Mouse (Mus musculus) monocyte, adult 59 days (primary cell): Measurements from ENCODE around the gene Plpp2. TPM values are rescaled to one million over a fixed set of nuclear protein-coding genes. Genes with fewer than 3 reads are reported as not detected.

ENCODE experiments used
- total RNA-seq, 2 experiments: library from RNA; stranded (reverse); gene quantifications; one replicate each; pipeline ENCODE4 v1.2.4; 2023

Plpp2 gene
- total RNA-seq = 10 to 100 TPM; 11.0 to 14.6 TPM

DNA sequence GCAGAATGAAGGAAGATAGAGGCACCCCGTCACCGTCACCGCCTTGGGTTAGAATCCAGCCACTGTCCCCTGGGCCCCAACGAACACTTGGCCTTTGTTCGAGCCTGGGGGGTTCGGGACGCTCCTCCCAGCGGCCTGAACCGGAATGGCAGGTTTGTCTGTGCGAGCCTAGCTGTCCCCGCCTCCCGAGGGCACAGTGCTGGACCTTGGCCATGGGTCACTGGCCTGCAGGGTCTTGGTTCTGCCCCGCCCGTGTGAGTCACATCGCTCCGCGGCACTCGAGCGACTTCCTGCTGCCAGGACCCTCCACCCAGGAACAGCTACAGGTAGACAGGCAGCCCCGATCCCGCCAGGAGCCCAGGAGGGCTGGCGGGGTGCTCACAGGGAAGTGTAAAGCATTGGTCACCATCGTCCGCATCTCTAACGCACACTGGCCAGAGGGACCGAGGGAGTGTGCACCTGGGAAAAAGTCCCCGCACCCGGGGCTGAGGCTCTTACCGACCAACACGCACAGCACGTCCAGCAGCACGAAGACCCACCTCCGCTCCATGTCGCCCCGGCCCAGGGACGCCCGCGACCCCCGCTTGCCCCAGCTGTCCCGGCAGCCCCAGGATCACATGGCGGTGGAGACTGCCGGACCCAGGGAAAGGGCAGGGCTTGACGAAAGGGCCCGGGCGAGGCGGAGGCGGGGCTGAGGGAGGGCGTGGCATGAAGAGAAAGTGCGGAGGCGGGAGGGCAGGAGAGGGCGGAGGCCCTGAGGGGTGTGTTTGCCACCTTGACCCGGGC is at the start of gene Plpp2:
TSS of gene Plpp2 (minus strand) at position 671 of the 786 bp plus-strand sequence.

DNA sequence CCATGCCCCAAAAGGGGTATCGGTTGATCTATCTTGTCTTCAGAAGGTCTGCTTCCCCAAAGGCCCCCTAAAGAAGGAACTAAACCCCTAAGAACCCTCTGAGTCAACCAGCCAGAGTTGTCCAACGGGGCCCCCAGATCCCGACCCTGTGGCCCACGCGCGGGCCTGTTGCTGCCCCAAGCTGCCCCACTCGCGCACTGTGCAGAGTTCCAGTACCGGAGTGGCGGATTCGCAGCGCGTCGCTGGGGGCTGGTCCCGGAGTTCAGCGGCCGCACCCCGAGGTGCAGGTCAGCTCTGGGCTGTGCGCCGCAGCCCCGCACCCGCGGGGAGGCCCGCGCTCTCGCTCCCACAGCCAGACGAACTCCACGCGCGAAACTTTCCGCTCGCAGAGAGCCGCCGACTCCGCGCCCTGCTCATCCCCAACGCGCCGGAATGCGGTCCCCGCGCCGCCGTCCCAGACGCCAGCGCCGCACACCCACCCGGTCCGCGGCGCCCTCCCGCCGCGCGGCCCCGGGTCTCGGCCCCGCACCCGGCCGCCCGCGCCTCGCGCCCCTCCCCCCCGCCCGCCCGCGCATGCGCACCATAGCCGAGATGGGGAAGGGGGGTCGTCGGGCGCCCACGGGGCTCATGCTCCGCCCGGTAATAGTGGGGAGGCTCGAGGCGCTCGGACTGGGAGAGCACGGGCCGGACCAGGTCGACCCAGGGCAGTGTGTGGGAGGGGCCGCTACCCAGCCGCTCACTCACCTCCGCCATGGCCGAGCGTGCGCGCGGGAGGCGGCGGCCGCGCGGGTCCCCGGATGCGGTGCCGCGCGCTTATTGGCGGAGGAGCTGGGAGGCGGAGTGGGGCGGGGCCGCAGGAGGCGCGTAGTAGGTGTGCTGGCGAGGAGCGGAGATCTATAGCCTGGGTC is 21.0 kb upstream of the Plpp2 start, which contains the start of gene Mier2:
TSS of gene Mier2 (minus strand) at position 870 of the 908 bp plus-strand sequence.

Other genes starting within 250 kb of the Plpp2 start
- not detected for gene Vmn2r82, start 177.3 kb downstream of the Plpp2 start, total RNA-seq
- not detected for gene Vmn2r83, start 65.1 kb downstream of the Plpp2 start, total RNA-seq
- 10 to 100 TPM; 22.1 to 22.8 TPM for gene Mier2, start 21.4 kb upstream of the Plpp2 start, total RNA-seq
- not detected for gene Theg, start 53.5 kb upstream of the Plpp2 start, total RNA-seq
- not detected for gene C2cd4c, start 80.2 kb upstream of the Plpp2 start, total RNA-seq
- not detected for gene Shc2, start 104.1 kb upstream of the Plpp2 start, total RNA-seq
- not detected for gene Odf3l2, start 111.9 kb upstream of the Plpp2 start, total RNA-seq
- not detected for gene Madcam1, start 130.8 kb upstream of the Plpp2 start, total RNA-seq
- 10 to 100 TPM; 29.6 to 35.8 TPM for gene Tpgs1, start 135.6 kb upstream of the Plpp2 start, total RNA-seq
- 10 to 100 TPM; 64.7 to 68.6 TPM for gene Cdc34, start 148.4 kb upstream of the Plpp2 start, total RNA-seq
- 1 to 10 TPM; 2.3 to 2.7 TPM for gene Gzmm, start 155.2 kb upstream of the Plpp2 start, total RNA-seq
- gene Bsg, start 170.7 kb upstream of the Plpp2 start, total RNA-seq = 100 to 1,000 TPM; 153 to 156 TPM
- gene Hcn2, start 182.8 kb upstream of the Plpp2 start, total RNA-seq = under 1 TPM in 1 of 2 experiments, not detected in 1; 0.16 TPM
- gene Polrmt, start 212.8 kb upstream of the Plpp2 start, total RNA-seq = 10 to 100 TPM; 29.0 to 32.2 TPM
- not detected for gene Fgf22, start 221.3 kb upstream of the Plpp2 start, total RNA-seq
- gene Rnf126, start 233.2 kb upstream of the Plpp2 start, total RNA-seq = 10 to 100 TPM; 42.3 to 43.1 TPM
- gene Fstl3, start 243.5 kb upstream of the Plpp2 start, total RNA-seq = 1 to 10 TPM; 1.2 to 2.2 TPM